Mouse (Mus musculus) retina, embryonic 14.5 days (tissue): ENCODE data around the gene Vps53.
"Not testable (repeated sequence)": the region's sequence is repeated elsewhere in the genome, so short reads cannot be mapped to it uniquely, and the experiment has no call there.

Experiments used
- DNase-seq: peaks from one replicate; pipeline ENCODE4 v3.0.0-alpha.2; 2015; ENCODE audit warnings: low spot score

Gene Vps53

DNA sequence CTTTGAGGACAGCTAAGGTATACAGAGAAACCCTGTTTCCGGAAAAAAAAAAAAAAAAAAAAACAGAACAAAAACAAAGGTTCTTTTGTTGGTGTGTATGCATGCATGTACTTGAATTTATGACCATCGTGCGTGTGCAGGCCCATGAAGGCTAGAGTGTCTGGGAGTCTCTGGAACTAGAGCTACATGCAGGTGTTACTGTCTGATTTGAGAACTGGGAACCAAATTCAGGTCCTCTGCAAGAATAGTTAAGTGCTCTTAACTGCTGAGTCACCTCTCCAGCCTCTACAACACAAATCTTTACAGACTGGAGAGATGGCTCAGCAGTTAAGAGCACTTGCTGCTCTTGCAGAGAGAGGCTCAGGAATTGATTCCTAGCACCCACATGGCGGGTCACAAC is 163.6 kb downstream of the Vps53 start:
- no peak for DNase-seq

GRCm38 (mm10) chr11:76015251-76015650 is 164.2 kb downstream of the Vps53 start:
- DNase-seq = no peak

- DNase-seq = no peak
These were observed 168.4 kb downstream of the Vps53 start for GRCm38 (mm10) chr11:76010838-76011624.

DNA sequence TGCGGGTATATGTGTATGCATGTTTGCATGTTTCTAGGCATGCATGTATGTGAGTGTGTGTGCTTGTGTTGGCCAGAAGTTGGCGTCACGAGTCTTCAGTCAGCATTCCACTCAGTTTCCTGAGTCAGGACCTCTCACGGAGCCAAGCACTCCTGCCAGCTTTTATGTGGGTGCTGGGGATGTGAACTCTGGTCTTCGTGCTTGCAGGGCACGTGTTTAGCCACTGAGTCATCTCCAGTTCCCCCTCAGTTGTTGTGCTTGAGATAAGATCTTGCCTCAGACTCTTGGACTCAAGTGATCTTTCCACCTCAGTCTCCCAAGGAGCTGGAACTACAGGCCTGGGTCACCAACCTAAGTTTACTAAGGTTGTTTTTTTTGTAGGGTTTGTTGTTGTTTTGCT is 170.3 kb downstream of the Vps53 start:
- no peak for DNase-seq

- no peak for DNase-seq
These were observed 171.3 kb downstream of the Vps53 start for GRCm38 (mm10) chr11:76008162-76008561.

DNA sequence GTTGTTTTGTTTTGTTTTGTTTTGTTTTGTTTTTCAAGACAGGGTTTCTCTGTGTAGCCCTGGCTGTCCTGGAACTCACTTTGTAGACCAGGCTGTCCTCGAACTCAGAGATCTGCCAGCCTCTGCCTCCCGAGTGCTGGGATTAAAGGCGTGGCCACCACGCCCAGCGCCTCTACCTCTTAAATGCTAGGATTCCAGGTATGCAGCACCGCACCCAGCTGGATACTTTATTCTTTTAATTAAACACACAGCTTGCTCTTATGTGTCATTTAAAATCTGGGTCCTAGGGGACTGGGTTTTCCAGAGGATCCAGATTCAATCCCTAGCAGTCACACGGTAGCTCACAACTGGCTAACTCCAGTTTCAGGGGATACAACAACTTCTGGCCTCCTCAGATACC is 175.2 kb downstream of the Vps53 start:
- DNase-seq = not testable (repeated sequence)

DNA sequence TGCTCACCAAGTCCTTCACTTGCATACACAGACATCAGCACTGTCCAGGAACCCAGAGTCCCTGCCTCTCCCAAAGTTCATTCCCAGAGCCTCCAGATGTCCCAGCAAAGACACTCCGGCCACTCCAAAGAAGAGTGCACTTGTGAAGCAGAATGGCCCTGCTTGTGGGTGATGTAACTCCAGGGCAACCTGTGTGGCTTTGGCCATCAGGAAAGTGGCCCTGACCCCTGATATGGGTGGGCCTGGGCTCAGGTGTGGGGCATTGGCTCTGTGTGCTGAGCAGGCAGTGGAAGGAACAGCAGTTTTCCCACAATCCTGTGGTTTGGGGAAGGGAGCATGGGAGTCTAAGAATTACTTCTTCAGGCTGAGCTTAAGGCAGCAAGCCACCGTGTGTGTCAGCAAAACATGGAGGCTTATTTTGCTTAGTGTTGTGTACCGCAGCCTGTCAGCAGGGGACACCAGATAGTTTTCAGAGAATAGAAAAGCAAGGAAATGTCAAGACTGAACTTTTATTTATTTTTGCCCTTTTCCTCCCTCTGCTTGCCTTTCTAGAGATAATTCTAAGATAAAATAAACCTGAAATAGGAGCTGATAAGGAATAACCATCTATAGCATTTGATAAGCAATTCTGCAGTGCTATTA is 178.1 kb downstream of the Vps53 start:
- DNase-seq = no peak

GRCm38 (mm10) chr11:76000701-76001100 is 178.7 kb downstream of the Vps53 start:
- no peak for DNase-seq

DNA sequence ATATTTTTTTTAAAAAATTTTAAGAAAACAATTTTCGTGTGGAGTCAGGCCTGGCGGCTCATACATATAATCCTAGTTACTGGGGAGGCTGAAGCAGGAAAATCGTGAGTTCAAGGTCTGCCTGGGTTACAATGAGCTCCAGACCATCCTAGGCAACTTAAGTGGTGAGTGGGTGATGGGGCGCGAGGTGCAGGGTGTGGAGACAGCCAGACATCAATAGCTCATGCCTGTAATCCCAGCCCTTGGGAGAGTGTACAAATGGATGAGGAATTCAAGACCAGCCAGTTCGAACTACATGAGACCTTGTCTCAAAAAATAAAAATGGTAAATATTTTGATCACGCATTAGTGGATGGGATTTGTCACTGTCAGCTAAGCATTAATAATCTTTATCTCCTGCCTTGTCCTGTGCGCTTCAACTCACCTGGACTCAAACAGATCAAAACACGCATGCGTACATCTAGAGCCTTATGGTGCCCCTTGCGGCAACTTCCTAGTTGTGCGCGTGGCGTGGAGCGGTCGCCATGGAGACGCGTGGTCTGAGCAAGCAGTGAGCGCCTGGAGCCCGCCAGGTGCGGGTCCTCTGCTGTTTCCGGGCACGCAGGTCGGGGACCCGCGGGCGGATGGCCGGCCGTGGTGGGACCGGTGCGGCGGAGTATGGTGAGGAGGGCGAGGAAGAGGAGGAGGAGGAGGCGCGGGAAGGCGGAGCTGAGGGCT is 179.8 kb downstream of the Vps53 start, which contains the start of gene 1700016K19Rik:
1700016K19Rik (plus strand) TSS at position 473 of the 716 bp plus-strand sequence.
- peak; percentile 92 for DNase-seq
